Mouse (Mus musculus): ENCODE measurements around the gene Exosc8.

Gene Exosc8

DNA sequence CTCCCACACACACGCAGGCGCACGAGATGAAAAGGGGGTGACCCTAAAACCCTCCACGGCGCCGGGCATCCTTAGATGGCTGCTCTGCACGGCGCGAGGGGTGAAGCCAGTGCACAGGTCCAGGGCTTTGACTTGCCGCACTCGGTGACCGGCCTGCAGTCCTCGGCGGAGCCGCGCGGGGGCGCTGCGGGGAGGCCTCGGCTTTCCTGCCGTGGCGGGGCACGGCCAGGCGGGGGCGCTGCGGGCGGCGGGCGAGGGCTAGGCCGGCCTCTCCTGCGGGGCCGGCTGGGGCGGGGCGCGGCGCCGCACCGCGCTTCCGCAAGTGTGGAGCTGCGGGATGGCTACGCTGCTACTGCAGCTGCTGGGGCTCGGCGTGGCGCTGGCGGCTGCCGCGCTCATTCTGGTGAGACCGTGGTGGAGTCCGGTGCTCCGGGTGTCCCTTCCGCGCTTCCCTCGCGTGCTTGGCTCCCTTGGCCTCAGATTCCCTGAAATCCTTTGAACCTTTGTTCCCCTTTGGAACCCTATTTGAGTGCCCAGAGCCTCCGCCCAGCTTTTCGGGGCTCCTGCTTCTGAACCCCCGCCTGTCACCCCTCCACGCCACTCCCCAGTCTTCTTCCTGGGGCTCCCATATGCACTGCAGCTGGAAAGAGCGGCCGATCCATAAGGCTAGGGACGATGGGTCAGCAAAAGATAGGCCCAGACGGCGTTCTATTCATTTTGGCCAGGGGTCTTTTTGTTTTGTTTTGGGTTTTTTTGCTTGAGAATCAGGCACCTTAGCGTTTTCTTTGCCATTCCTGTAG, at the start of gene Exosc8, which contains the start of gene Alg5:
Gene Exosc8 (minus strand): TSS at position 147 of the 800 bp plus-strand sequence.
Gene Alg5 (plus strand): TSS at position 293 of the 800 bp plus-strand sequence.
- DNase-seq, result peak; percentile 96

- DNase-seq, result no peak
Measured at GRCm38 (mm10) chr3:54775989-54776631, 40.9 kb upstream of the Exosc8 start.

GRCm38 (mm10) chr3:54773613-54774012, 38.4 kb upstream of the Exosc8 start:
- DNase-seq, result no peak

DNA sequence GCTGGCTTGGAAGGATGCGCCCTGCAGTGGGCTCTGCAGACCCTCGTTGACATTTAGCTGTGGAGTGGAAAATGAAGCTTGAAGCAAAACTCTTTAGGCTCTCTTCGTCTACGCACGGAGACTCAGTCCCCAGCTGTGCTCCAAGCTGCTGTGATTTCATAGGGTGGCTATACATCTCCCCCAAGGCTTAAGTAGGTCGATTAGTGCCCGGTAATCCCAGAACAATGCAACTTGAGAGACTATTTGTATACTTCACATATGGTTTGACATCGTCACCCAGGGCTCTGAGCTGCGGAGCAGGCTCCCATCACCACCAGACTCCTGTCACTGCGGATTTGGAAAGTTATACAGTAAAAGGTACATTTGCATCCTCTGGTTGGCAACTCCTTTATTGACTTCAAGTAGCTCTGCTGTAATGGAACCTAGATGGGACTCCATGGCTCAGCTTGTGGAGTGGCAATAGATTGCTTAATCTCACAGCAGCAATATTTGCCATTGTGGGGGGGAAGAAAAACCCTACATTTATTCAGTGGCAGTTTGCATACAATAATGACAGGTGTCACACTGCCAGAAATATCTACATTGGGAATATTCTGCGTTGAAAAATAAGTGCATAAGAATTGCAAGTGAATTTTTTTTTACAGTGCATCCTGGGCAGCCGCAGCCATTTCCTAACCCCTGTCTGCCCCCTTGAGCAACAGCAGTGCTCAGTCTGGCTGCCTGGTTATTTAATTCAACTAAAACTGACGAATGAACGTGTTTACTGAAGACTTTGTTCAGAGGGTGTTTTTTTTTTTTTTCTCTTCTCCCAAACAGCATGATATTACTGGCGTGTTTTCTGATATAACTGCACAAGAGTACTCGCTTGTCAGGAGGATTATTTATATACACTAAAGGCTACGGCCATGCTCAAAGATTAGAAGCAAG, 34.4 kb upstream of the Exosc8 start:
- DNase-seq, result no peak

GRCm38 (mm10) chr3:54768592-54768991, 33.4 kb upstream of the Exosc8 start:
- DNase-seq, result no peak

DNA sequence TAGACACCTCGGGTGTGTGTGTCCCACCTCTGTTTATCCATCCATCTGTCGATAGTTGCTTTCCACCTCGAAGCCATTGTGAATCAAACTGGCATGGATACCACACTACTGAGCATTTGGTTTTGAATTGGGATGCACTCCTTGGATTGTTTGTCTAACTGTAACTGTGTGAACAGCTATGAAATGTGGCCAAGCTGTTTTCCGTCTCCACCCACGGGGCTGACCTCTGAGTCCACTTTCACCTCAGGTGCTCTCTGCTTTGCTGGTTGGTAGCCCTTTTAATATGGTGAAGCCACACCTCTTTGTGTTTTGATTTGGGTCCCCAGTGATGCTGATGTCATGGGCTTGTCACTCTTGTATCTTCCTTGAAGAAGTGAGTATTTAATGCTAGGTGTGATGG, 31.6 kb upstream of the Exosc8 start:
- DNase-seq, result no peak

- DNase-seq, result no peak
Measured at GRCm38 (mm10) chr3:54766034-54766433, 30.8 kb upstream of the Exosc8 start.

DNA sequence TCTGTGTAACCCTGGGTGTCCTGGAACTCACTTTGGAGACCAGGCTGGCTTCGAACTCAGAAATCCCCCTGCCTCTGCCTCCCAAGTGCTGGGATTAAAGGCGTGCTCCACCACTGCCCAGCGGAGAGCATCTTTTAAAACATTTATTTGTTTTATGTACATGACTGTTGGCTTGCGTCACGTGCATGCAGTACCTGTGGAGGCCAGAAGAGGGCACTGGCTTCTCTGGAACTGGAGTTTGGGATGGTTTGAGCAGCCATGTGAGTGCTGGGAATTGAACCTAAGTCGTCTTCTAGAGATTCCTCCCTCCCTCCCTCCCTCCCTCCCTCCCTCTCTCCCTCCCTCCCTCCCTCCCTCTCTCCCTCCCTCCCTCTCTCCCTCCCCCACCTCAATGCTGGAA, 30.3 kb upstream of the Exosc8 start:
- DNase-seq, result peak; percentile 20

DNA sequence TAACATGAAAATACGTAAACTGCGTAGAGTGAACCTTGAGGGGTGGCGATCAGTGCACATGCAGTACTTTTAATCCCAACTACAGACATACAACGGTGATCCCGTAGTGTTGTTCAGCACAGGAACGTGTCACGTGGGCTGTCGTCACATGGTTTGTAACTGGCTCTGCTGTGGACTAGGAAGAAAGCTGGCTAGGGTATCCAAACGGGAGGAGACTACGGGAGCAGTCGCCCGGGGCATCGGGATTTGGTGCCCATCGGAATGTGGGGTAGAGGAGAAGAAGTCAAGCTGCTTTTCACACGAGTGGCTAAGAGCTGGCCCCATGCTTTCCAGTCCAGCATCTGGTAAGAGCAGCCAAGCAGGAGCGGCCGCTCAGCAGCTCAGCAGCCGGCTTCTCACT, 29.2 kb upstream of the Exosc8 start:
- no peak for DNase-seq

- DNase-seq, result no peak
Measured at GRCm38 (mm10) chr3:54761258-54761657, 26.1 kb upstream of the Exosc8 start.

DNA sequence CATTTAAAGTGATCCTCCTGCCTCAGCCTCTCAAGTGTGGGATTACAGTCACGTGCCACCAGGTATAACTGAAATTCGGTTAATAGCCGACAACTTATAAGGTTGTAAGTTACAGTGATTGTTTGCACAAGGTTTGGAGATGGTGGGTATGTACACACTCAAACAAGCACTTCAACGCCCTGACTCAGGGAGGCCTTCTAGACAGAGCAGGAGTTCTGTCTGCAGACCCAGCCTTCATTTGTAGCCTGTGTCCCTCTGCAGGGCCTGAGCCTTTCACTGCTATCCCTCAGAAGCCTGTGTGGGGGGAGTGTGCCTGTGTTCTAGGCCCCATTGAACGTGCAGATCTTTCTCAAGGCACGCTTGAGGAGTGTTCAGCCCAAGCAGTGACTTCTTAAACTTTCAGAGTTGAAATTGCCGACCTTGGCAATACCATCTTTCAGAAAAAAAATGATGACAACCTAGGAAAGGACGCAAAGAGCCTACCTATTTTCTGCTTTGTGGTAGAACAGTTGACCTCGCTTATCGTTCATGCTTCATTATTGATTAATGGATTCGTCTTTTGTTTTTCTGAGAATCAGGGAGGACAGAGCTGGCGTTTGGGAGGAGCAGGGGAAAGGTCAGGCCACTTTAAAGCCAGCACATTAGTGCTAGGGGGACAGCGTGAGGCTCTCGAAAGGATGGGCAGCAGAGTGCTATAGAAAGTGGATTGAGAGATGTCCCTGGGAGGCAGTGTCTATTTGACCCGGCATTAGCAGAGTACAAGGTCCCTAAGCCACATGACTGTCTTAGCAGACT, 25.3 kb upstream of the Exosc8 start:
- no peak for DNase-seq

- no peak for DNase-seq
Measured at GRCm38 (mm10) chr3:54759211-54759610, 24.0 kb upstream of the Exosc8 start.

GRCm38 (mm10) chr3:54757446-54757845, 22.3 kb upstream of the Exosc8 start:
- no peak for DNase-seq

DNA sequence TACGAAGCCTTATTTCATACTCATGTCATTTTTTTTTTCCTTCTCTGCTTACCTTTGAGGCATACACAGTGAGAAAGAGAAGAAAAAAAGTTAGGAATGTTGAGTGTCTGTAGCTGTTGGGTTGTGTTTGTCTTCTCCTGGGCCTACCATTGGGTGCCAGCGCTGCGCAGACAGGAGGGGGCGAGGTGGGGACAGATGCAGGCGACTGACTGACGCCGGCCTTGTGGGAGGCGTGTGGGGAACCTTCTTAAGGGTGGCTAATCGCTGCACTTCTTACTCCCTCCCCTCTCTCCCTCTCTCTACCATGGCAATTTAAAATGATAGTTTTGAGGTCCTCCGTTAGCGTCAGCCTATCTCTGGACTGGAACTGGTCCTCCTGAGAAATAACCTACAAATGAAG, 20.9 kb upstream of the Exosc8 start:
- no peak for DNase-seq

- no peak for DNase-seq
Measured at GRCm38 (mm10) chr3:54755145-54756041, 20.2 kb upstream of the Exosc8 start, which contains the start of gene Smad9. Gene Smad9 (plus strand): TSS chr3:54755582.

DNA sequence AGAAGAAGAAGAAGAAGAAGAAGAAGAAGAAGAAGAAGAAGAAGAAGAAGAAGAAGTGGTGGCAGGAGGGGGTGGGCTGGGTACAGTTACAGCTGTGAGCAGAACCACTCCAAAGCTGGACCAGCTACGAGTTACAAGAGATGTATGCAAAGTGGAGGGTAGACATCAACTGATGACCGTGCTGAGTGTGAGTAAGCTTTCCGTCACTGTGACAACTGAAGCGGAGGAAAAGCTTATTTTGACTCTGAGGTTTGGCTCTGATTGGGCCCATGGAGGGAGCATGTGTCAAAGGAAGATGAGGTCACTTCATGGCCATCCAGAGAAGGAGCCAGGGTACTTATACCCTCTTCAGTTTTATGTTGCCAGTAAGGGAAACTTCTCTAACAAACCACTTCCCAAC, 18.2 kb upstream of the Exosc8 start:
- DNase-seq, result no peak

- peak; percentile 36 for DNase-seq
Measured at GRCm38 (mm10) chr3:54745799-54746198, 10.6 kb upstream of the Exosc8 start.

DNA sequence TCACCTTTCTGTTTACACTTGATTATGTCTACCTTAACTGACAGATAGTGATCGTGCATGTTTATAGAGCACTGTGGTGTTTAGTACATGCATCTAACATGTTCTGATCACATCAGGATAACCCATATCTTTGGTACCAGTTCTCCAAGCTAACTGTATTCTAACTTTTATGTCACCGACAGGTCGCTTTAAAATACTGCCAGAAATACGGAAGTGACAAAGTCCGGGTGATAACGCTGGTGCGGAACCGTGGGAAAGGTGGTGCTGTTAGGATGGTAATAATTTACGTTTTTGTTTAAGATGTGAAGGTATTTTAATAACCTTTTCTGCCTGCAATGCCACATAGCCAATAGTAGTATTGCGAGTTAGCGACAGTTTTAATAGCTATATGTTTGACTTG, 6.8 kb upstream of the Exosc8 start:
- no peak for DNase-seq

- no peak for DNase-seq
Measured at GRCm38 (mm10) chr3:54737317-54737716, 2.1 kb upstream of the Exosc8 start.

- DNase-seq, result peak; percentile 26
Measured at GRCm38 (mm10) chr3:54736101-54736927, 1.1 kb upstream of the Exosc8 start.
